Mouse (Mus musculus) urinary bladder, postnatal 4 days (tissue): Measurements from ENCODE around the gene Evx2.

Experiments
- DNase-seq, 2 experiments: peaks; one replicate each; pipeline ENCODE4 v3.0.0; 2021 to 2022; ENCODE audit warnings: low spot score in 2 of 2

Gene Evx2

GRCm38 (mm10) chr2:74667842-74668357, 8.5 kb upstream of the Evx2 start, which contains the start of gene Hoxd13:
Gene Hoxd13 (plus strand): TSS chr2:74668310.
- DNase-seq, result peak in 1 of 2 experiments; percentile 41

GRCm38 (mm10) chr2:74667191-74667841, 8.0 kb upstream of the Evx2 start:
- no peak for DNase-seq

- DNase-seq, result no peak
These were observed 7.1 kb upstream of the Evx2 start for GRCm38 (mm10) chr2:74666411-74666810.

GRCm38 (mm10) chr2:74663291-74663925, 4.1 kb upstream of the Evx2 start:
- DNase-seq, result no peak

- no peak for DNase-seq
These were observed 2.3 kb upstream of the Evx2 start for GRCm38 (mm10) chr2:74661685-74662084.

- DNase-seq, result no peak
These were observed 1.3 kb upstream of the Evx2 start for GRCm38 (mm10) chr2:74660421-74661375.

- peak in 1 of 2 experiments; percentile 25 for DNase-seq
These were observed 538 bp downstream of the Evx2 start for GRCm38 (mm10) chr2:74658667-74659371.

GRCm38 (mm10) chr2:74658024-74658666, 1.2 kb downstream of the Evx2 start:
- no peak for DNase-seq

- no peak for DNase-seq
These were observed 1.9 kb downstream of the Evx2 start for GRCm38 (mm10) chr2:74657251-74658023.

- DNase-seq, result no peak
These were observed 2.7 kb downstream of the Evx2 start for GRCm38 (mm10) chr2:74656632-74657021.

GRCm38 (mm10) chr2:74655821-74656631, 3.3 kb downstream of the Evx2 start:
- peak in 1 of 2 experiments; percentile 29 for DNase-seq

- DNase-seq, result peak; percentile 54 to 71
These were observed 4.0 kb downstream of the Evx2 start for GRCm38 (mm10) chr2:74655420-74655781.

GRCm38 (mm10) chr2:74654743-74655419, 4.5 kb downstream of the Evx2 start:
- DNase-seq, result no peak

GRCm38 (mm10) chr2:74653781-74654535, 5.4 kb downstream of the Evx2 start:
- no peak for DNase-seq

GRCm38 (mm10) chr2:74652996-74653340, 6.4 kb downstream of the Evx2 start:
- no peak for DNase-seq

- no peak for DNase-seq
These were observed 12.1 kb downstream of the Evx2 start for GRCm38 (mm10) chr2:74647082-74647864.

GRCm38 (mm10) chr2:74645631-74646030, 13.7 kb downstream of the Evx2 start:
- no peak for DNase-seq
